Mouse (Mus musculus) midbrain, postnatal 0 days (tissue): Measurements from ENCODE around the gene Pak6. TPM values are rescaled to one million over a fixed set of nuclear protein-coding genes. Genes with fewer than 3 reads are reported as not detected.
A peak's percentile ranks its signal among the peaks of the same experiment; 100 is the strongest.

ENCODE experiments used
- ATAC-seq: fragments of 200-750 bp; cut with Nextera tagmentation; 2 replicates; pipeline ENCODE4 v1.8.0; 2017; ENCODE audit warnings: moderate number of reproducible peaks, mild to moderate bottlenecking, moderate TSS enrichment, moderate library complexity; ENCODE audit not compliant: low FRiP score
- DNase-seq: peaks from one replicate; pipeline ENCODE4 v3.0.0-alpha.2; 2015; ENCODE audit warnings: low spot score
- H3K27ac ChIP-seq: fragments of 300-500 bp; sonication (generic); 2 replicates; pipeline ENCODE4 v1.5.1; 2014; ENCODE audit warnings: low read depth, mild to moderate bottlenecking, low read length, mixed read lengths
- H3K27me3 ChIP-seq: fragments of 300-500 bp; sonication (generic); 2 replicates; pipeline ENCODE4 v1.6.1; 2014; ENCODE audit warnings: low read length, control low read depth, mixed read lengths; ENCODE audit not compliant: insufficient read depth
- H3K36me3 ChIP-seq: fragments of 300-500 bp; sonication (generic); 2 replicates; pipeline ENCODE4 v1.6.1; 2014; ENCODE audit warnings: low read length, control low read depth, mixed read lengths; ENCODE audit not compliant: insufficient read depth
- H3K4me1 ChIP-seq: fragments of 300-500 bp; sonication (generic); 2 replicates; pipeline ENCODE4 v1.6.1; 2014; ENCODE audit warnings: mild to moderate bottlenecking, control low read depth, antibody characterized with exemption, low read length, mixed read lengths; ENCODE audit not compliant: insufficient read depth
- H3K4me2 ChIP-seq: fragments of 300-500 bp; sonication (generic); 2 replicates; pipeline ENCODE4 v1.6.1; 2014; ENCODE audit warnings: low read depth, mild to moderate bottlenecking, low read length, mixed read lengths; ENCODE audit not compliant: poor library complexity, severe bottlenecking
- H3K4me3 ChIP-seq: fragments of 300-500 bp; sonication (generic); 2 replicates; pipeline ENCODE4 v1.5.1; 2014; ENCODE audit warnings: low read depth, mild to moderate bottlenecking, low read length, moderate library complexity
- H3K9ac ChIP-seq: fragments of 300-500 bp; sonication (generic); replicated peaks from 2 replicates; pipeline ENCODE4 v1.6.1; 2014; ENCODE audit warnings: mild to moderate bottlenecking, low read length, moderate library complexity, mixed read lengths; ENCODE audit not compliant: poor library complexity, severe bottlenecking
- H3K9me3 ChIP-seq: fragments of 300-500 bp; sonication (generic); 2 replicates; pipeline ENCODE4 v1.6.1; 2016; ENCODE audit warnings: low read length, control low read depth
- CTCF ChIP-seq: IDR thresholded peaks from 2 replicates; pipeline ENCODE4 v1.5.1; 2016; ENCODE audit warnings: antibody characterized with exemption, mild to moderate bottlenecking
- WGBS: fragments of 180-500 bp; shearing (Covaris S2); extraction: QIAGEN DNeasy Blood & Tissue Kit; methylation state at CpG from one replicate; pipeline ENCODE4 v1.1.7; 2014; 5-methylcytosine and 5-hydroxymethylcytosine counted together
- polyA plus RNA-seq: library from polyadenylated mRNA; unstranded; fragments of >200 nt; fragmentation: Nextera tagmentation; extraction: Ambion mirVana; gene quantifications from 2 replicates; pipeline ENCODE4 v1.2.1, GENCODE M21; 2015
- total RNA-seq: library from RNA; depleted of rRNA; stranded (reverse); fragments of >200 nt; gene quantifications from 2 replicates; pipeline ENCODE4 v1.2.3, GENCODE M21; 2014

The Pak6 gene
- total and polyA plus RNA-seq, 2 experiments from 2014 or later: 66.1 to 120 TPM

GRCm38 (mm10) chr2:118709655-118710221 lies 46.6 kb downstream of the Pak6 start:
- no peaks in the 10 kb centered on the region for H3K9me3 ChIP-seq
- TF ChIP-seq CTCF: no peak
- H3K4me1 ChIP-seq: peaks cover 9% of the 10 kb centered on the region; the same call in 1 of the 2 replicates
- WGBS: 62% methylated on average over 4 of the region's 4 CpGs
- H3K4me3 ChIP-seq: no peak overlapping the region
- no peak overlapping the region for H3K4me2 ChIP-seq
- DNase-seq (no peak), ATAC-seq (no peak)
- H3K36me3 ChIP-seq: no peaks in the 10 kb centered on the region
- H3K9ac ChIP-seq: no peak overlapping the region
- H3K27ac ChIP-seq: no peak overlapping the region
- peaks cover 66% of the 10 kb centered on the region for H3K27me3 ChIP-seq

- no peaks in the 10 kb centered on the region for H3K36me3 ChIP-seq
- under 1% methylated on average over 36 of the region's 36 CpGs for WGBS
- H3K4me2 ChIP-seq: peak overlapping the region; percentile 89
- H3K4me3 ChIP-seq: peak overlapping the region; percentile 39
- no peaks in the 10 kb centered on the region for H3K9me3 ChIP-seq
- TF ChIP-seq CTCF: no peak
- DNase-seq (peak; percentile 66), ATAC-seq (peak; percentile 55)
- peaks cover 53% of the 10 kb centered on the region for H3K27me3 ChIP-seq
- peak overlapping the region; percentile 51 for H3K9ac ChIP-seq
- no peak overlapping the region for H3K27ac ChIP-seq
- H3K4me1 ChIP-seq: peaks cover 13% of the 10 kb centered on the region
Observed at GRCm38 (mm10) chr2:118711038-118711494, 48.0 kb downstream of the Pak6 start.

GRCm38 (mm10) chr2:118713631-118714030 lies 50.5 kb downstream of the Pak6 start:
- Histone ChIP-seq H3K36me3 (no peaks in the 10 kb centered on the region), H3K9ac (no peak overlapping the region), H3K4me1 (peaks cover 13% of the 10 kb centered on the region), H3K4me2 (no peak overlapping the region), H3K27ac (no peak overlapping the region), H3K27me3 (peaks cover 30% of the 10 kb centered on the region), H3K4me3 (no peak overlapping the region), H3K9me3 (no peaks in the 10 kb centered on the region)
- no peak for DNase-seq
- WGBS: 91% methylated on average over 6 of the region's 6 CpGs
- no peak for ATAC-seq
- TF ChIP-seq CTCF: no peak

GRCm38 (mm10) chr2:118714230-118714629 lies 51.1 kb downstream of the Pak6 start:
- Histone ChIP-seq H3K36me3 (no peaks in the 10 kb centered on the region), H3K4me1 (peaks cover 13% of the 10 kb centered on the region), H3K4me2 (no peak overlapping the region), H3K27ac (no peak overlapping the region), H3K9ac (no peak overlapping the region), H3K9me3 (no peaks in the 10 kb centered on the region), H3K27me3 (peaks cover 24% of the 10 kb centered on the region), H3K4me3 (no peak overlapping the region)
- DNase-seq: peak; percentile 77
- WGBS: 19% methylated on average over 4 of the region's 4 CpGs
- peak; percentile 74 for ATAC-seq
- no peak for TF ChIP-seq CTCF

- Histone ChIP-seq H3K4me3 (no peak overlapping the region), H3K27me3 (peaks cover 8% of the 10 kb centered on the region; the same call in 1 of the 2 replicates), H3K27ac (no peak overlapping the region), H3K4me2 (no peak overlapping the region), H3K9ac (no peak overlapping the region), H3K36me3 (no peaks in the 10 kb centered on the region), H3K4me1 (peaks cover 5% of the 10 kb centered on the region), H3K9me3 (no peaks in the 10 kb centered on the region)
- ATAC-seq (no peak), DNase-seq (no peak)
- 93% methylated on average over 5 of the region's 5 CpGs for WGBS
- no peak for TF ChIP-seq CTCF
Observed at GRCm38 (mm10) chr2:118716677-118717076, 53.6 kb downstream of the Pak6 start.

GRCm38 (mm10) chr2:118723693-118724486 lies 60.8 kb downstream of the Pak6 start:
- Histone ChIP-seq H3K27me3 (no peaks in the 10 kb centered on the region), H3K4me3 (no peak overlapping the region), H3K36me3 (no peaks in the 10 kb centered on the region), H3K9ac (no peak overlapping the region), H3K9me3 (no peaks in the 10 kb centered on the region), H3K27ac (no peak overlapping the region), H3K4me2 (no peak overlapping the region), H3K4me1 (no peaks in the 10 kb centered on the region)
- WGBS: 82% methylated on average over 15 of the region's 15 CpGs
- ATAC-seq (no peak), DNase-seq (no peak)
- TF ChIP-seq CTCF: no peak
